Mouse (Mus musculus): ENCODE measurements at regions not wholly inside any gene's neighbourhood (a gene's known extent, or its start where the extent isn't known, plus 50 kb on each side); places are given as distances from the start of the nearest gene placed in this dataset.

GRCm38 (mm10) chr12:113826377-113826776 is 282.7 kb downstream of the Adam6a start:
- Histone ChIP-seq H3K27ac (ENCODE audit: low read length) (no peak overlapping the region), H3K9me3 (ENCODE audit: low read length) (no peaks in the 10 kb centered on the region; the same call in 1 of the 2 replicates), H3K9ac (replicated peaks; ENCODE audit: low read depth) (no peak overlapping the region), H3K4me3 (ENCODE audit: low read depth, low read length) (no peak overlapping the region), H3K4me1 (ENCODE audit: insufficient read depth, low read depth, low read length) (no peaks in the 10 kb centered on the region), H3K36me3 (ENCODE audit: insufficient read depth, low read length) (no peaks in the 10 kb centered on the region), H3K27me3 (replicated peaks; ENCODE audit: insufficient read depth, low read length) (no peaks in the 10 kb centered on the region), H3K4me2 (replicated peaks; ENCODE audit: low read depth, low read length) (no peak overlapping the region)
- TF ChIP-seq CTCF (IDR thresholded peaks at IDR 0.05) = no peak
- no peak for TF ChIP-seq EP300 (IDR thresholded peaks at IDR 0.05)
- 49% methylated on average over 5 of the region's 5 CpGs for WGBS
- DNase-seq (ENCODE audit: low spot score) (no peak), ATAC-seq (no peak)

GRCm38 (mm10) chr12:113858893-113859292 is 315.2 kb downstream of the Adam6a start:
- H3K9ac ChIP-seq (replicated peaks; ENCODE audit: low read depth) = no peak overlapping the region
- DNase-seq (ENCODE audit: low spot score) (no peak), ATAC-seq (no peak)
- H3K36me3 ChIP-seq (ENCODE audit: insufficient read depth, low read length) = no peaks in the 10 kb centered on the region
- H3K27ac ChIP-seq (ENCODE audit: low read length) = no peak overlapping the region
- no peaks in the 10 kb centered on the region for H3K4me1 ChIP-seq (ENCODE audit: insufficient read depth, low read depth, low read length)
- H3K27me3 ChIP-seq (replicated peaks; ENCODE audit: insufficient read depth, low read length) = no peaks in the 10 kb centered on the region
- H3K4me2 ChIP-seq (replicated peaks; ENCODE audit: low read depth, low read length) = no peak overlapping the region
- H3K4me3 ChIP-seq (ENCODE audit: low read depth, low read length) = no peak overlapping the region
- 54% methylated on average over 4 of the region's 4 CpGs for WGBS
- TF ChIP-seq CTCF (IDR thresholded peaks at IDR 0.05) (0 out of 2 replicates have a peak, but pooled peaks have one; percentile 10), EP300 (IDR thresholded peaks at IDR 0.05) (no peak)
- H3K9me3 ChIP-seq (ENCODE audit: low read length) = no peaks in the 10 kb centered on the region

GRCm38 (mm10) chr12:113878826-113879225 is 335.1 kb downstream of the Adam6a start:
- H3K27ac ChIP-seq (ENCODE audit: low read length) = no peak overlapping the region
- H3K36me3 ChIP-seq (ENCODE audit: insufficient read depth, low read length) = no peaks in the 10 kb centered on the region
- no peaks in the 10 kb centered on the region for H3K27me3 ChIP-seq (replicated peaks; ENCODE audit: insufficient read depth, low read length)
- no peaks in the 10 kb centered on the region for H3K4me1 ChIP-seq (ENCODE audit: insufficient read depth, low read depth, low read length)
- no peak overlapping the region for H3K9ac ChIP-seq (replicated peaks; ENCODE audit: low read depth)
- H3K4me2 ChIP-seq (replicated peaks; ENCODE audit: low read depth, low read length) = no peak overlapping the region
- H3K9me3 ChIP-seq (ENCODE audit: low read length) = 0 out of 2 replicates have a peak, but pooled peaks cover 3% of the 10 kb centered on the region
- no peak overlapping the region for H3K4me3 ChIP-seq (ENCODE audit: low read depth, low read length)
- no peak for DNase-seq (ENCODE audit: low spot score)
- no peak for TF ChIP-seq EP300 (IDR thresholded peaks at IDR 0.05)
- peak; percentile 7; the same call in 1 of the 2 replicates for TF ChIP-seq CTCF (IDR thresholded peaks at IDR 0.05)
- 18% methylated on average over 2 of the region's 2 CpGs for WGBS
- ATAC-seq = no peak

GRCm38 (mm10) chr12:113896152-113896551 is 352.4 kb downstream of the Adam6a start:
- no peak for ATAC-seq
- H3K4me3 ChIP-seq (ENCODE audit: low read depth, low read length) = no peak overlapping the region
- no peaks in the 10 kb centered on the region for H3K4me1 ChIP-seq (ENCODE audit: insufficient read depth, low read depth, low read length)
- no peak overlapping the region for H3K27ac ChIP-seq (ENCODE audit: low read length)
- TF ChIP-seq EP300 (IDR thresholded peaks at IDR 0.05) (no peak), CTCF (IDR thresholded peaks at IDR 0.05) (no peak)
- 33% methylated on average over 4 of the region's 4 CpGs for WGBS
- no peak for DNase-seq (ENCODE audit: low spot score)
- H3K4me2 ChIP-seq (replicated peaks; ENCODE audit: low read depth, low read length) = no peak overlapping the region
- H3K9ac ChIP-seq (replicated peaks; ENCODE audit: low read depth) = no peak overlapping the region
- H3K36me3 ChIP-seq (ENCODE audit: insufficient read depth, low read length) = no peaks in the 10 kb centered on the region
- H3K27me3 ChIP-seq (replicated peaks; ENCODE audit: insufficient read depth, low read length) = no peaks in the 10 kb centered on the region
- no peaks in the 10 kb centered on the region for H3K9me3 ChIP-seq (ENCODE audit: low read length)

- Histone ChIP-seq H3K27ac (ENCODE audit: low read length) (no peak overlapping the region), H3K27me3 (replicated peaks; ENCODE audit: insufficient read depth, low read length) (no peaks in the 10 kb centered on the region), H3K4me2 (replicated peaks; ENCODE audit: low read depth, low read length) (no peak overlapping the region), H3K9me3 (ENCODE audit: low read length) (no peaks in the 10 kb centered on the region), H3K4me1 (ENCODE audit: insufficient read depth, low read depth, low read length) (no peaks in the 10 kb centered on the region), H3K9ac (replicated peaks; ENCODE audit: low read depth) (no peak overlapping the region), H3K4me3 (ENCODE audit: low read depth, low read length) (no peak overlapping the region), H3K36me3 (ENCODE audit: insufficient read depth, low read length) (no peaks in the 10 kb centered on the region)
- TF ChIP-seq CTCF (IDR thresholded peaks at IDR 0.05) (no peak), EP300 (IDR thresholded peaks at IDR 0.05) (no peak)
- ATAC-seq = no peak
- DNase-seq (ENCODE audit: low spot score) = no peak
Measured at GRCm38 (mm10) chr12:113906459-113906858, 362.8 kb downstream of the Adam6a start.

- Histone ChIP-seq H3K9me3 (ENCODE audit: low read length) (no peaks in the 10 kb centered on the region), H3K36me3 (ENCODE audit: insufficient read depth, low read length) (no peaks in the 10 kb centered on the region), H3K4me3 (ENCODE audit: low read depth, low read length) (no peak overlapping the region), H3K4me1 (ENCODE audit: insufficient read depth, low read depth, low read length) (no peaks in the 10 kb centered on the region), H3K27me3 (replicated peaks; ENCODE audit: insufficient read depth, low read length) (no peaks in the 10 kb centered on the region), H3K9ac (replicated peaks; ENCODE audit: low read depth) (no peak overlapping the region), H3K4me2 (replicated peaks; ENCODE audit: low read depth, low read length) (no peak overlapping the region), H3K27ac (ENCODE audit: low read length) (no peak overlapping the region)
- ATAC-seq (no peak), DNase-seq (ENCODE audit: low spot score) (no peak)
- no peak for TF ChIP-seq EP300 (IDR thresholded peaks at IDR 0.05)
- 61% methylated on average over 1 of the region's 1 CpGs for WGBS
Measured at GRCm38 (mm10) chr12:113907751-113908150, 364.0 kb downstream of the Adam6a start.

GRCm38 (mm10) chr12:113911770-113912169 is 368.1 kb downstream of the Adam6a start:
- H3K9ac ChIP-seq (replicated peaks; ENCODE audit: low read depth) = no peak overlapping the region
- no peak for DNase-seq (ENCODE audit: low spot score)
- TF ChIP-seq EP300 (IDR thresholded peaks at IDR 0.05) (no peak), CTCF (IDR thresholded peaks at IDR 0.05) (no peak)
- H3K4me1 ChIP-seq (ENCODE audit: insufficient read depth, low read depth, low read length) = no peaks in the 10 kb centered on the region
- no peaks in the 10 kb centered on the region for H3K36me3 ChIP-seq (ENCODE audit: insufficient read depth, low read length)
- no peak for ATAC-seq
- no peak overlapping the region for H3K4me3 ChIP-seq (ENCODE audit: low read depth, low read length)
- 42% methylated on average over 3 of the region's 3 CpGs for WGBS
- no peak overlapping the region for H3K4me2 ChIP-seq (replicated peaks; ENCODE audit: low read depth, low read length)
- H3K27me3 ChIP-seq (replicated peaks; ENCODE audit: insufficient read depth, low read length) = no peaks in the 10 kb centered on the region
- H3K9me3 ChIP-seq (ENCODE audit: low read length) = no peaks in the 10 kb centered on the region
- no peak overlapping the region for H3K27ac ChIP-seq (ENCODE audit: low read length)
